Mouse (Mus musculus): ENCODE data around the gene Map2. TPM values are rescaled to one million over a fixed set of nuclear protein-coding genes. Genes with fewer than 3 reads are reported as not detected.

The Map2 gene
- total and polyA plus RNA-seq, 3 experiments: not detected

GRCm38 (mm10) chr1:66431472-66431871 is 256.4 kb downstream of the Map2 start:
- Histone ChIP-seq H3K27me3 (ENCODE audit: control insufficient read depth in 1 of 2, insufficient read depth in 2 of 2, low read length in 2 of 2) (no peaks in the 10 kb centered on the region), H3K36me3 (ENCODE audit: control insufficient read depth in 1 of 2, insufficient read depth in 2 of 2, low read length in 2 of 2) (no peaks in the 10 kb centered on the region), H3K9ac (ENCODE audit: control insufficient read depth, low read depth, low read length, poor library complexity, severe bottlenecking) (no peak overlapping the region), H3K27ac (ENCODE audit: control insufficient read depth, low read depth, low read length) (no peak overlapping the region), H3K4me3 (ENCODE audit: control insufficient read depth in 1 of 2, insufficient read depth in 1 of 2, low read depth in 2 of 2, low read length in 2 of 2) (no peak overlapping the region), H3K79me2 (ENCODE audit: control insufficient read depth, insufficient read depth, low read length, poor library complexity) (no peaks in the 10 kb centered on the region), H3K9me3 (replicated peaks; ENCODE audit: insufficient read depth, low read length) (no peaks in the 10 kb centered on the region), H3K4me1 (ENCODE audit: control insufficient read depth in 1 of 2, insufficient read depth in 2 of 2, low read length in 2 of 2) (no peaks in the 10 kb centered on the region)
- DNase-seq (ENCODE audit: low read depth, low spot score): no peak
- TF ChIP-seq ZNF384 (IDR thresholded peaks at IDR 0.05; ENCODE audit: low read depth, low read length) (no peak), RCOR1 (IDR thresholded peaks at IDR 0.05; ENCODE audit: low read depth, low read length) (no peak), SMC3 (IDR thresholded peaks at IDR 0.05; ENCODE audit: low read depth, low read length) (no peak), USF1 (IDR thresholded peaks at IDR 0.05; ENCODE audit: low read depth, low read length) (no peak), POLR2A (IDR thresholded peaks at IDR 0.05; ENCODE audit: control insufficient read depth in 1 of 2, insufficient read depth in 1 of 2, low read depth in 1 of 2, low read length in 2 of 2, poor library complexity in 1 of 2) (no peak), TCF12 (IDR thresholded peaks at IDR 0.05; ENCODE audit: low read depth, low read length) (no peak), EP300 (IDR thresholded peaks at IDR 0.05; ENCODE audit: low read depth in 1 of 2, low read length in 2 of 2) (no peak), MXI1 (IDR thresholded peaks at IDR 0.05; ENCODE audit: low read depth, low read length) (no peak), CHD1 (IDR thresholded peaks at IDR 0.05; ENCODE audit: low read depth, low read length) (no peak), USF2 (IDR thresholded peaks at IDR 0.05; ENCODE audit: borderline replicate concordance in 1 of 2, insufficient read depth in 1 of 2, low read depth in 1 of 2, low read length in 2 of 2) (no peak), MEF2A (IDR thresholded peaks at IDR 0.05; ENCODE audit: extremely low read depth, insufficient replicate concordance, low read depth, low read length, poor library complexity, severe bottlenecking) (no peak), TAL1 (IDR thresholded peaks at IDR 0.05; ENCODE audit: low read length) (no peak), ELF1 (IDR thresholded peaks at IDR 0.05; ENCODE audit: low read depth, low read length) (no peak), GATA1 (IDR thresholded peaks at IDR 0.05; ENCODE audit: low read depth, low read length) (no peak), MYB (IDR thresholded peaks at IDR 0.05; ENCODE audit: low read depth, low read length) (no peak), ETS1 (IDR thresholded peaks at IDR 0.05; ENCODE audit: low read depth, low read length) (no peak), MYC (IDR thresholded peaks at IDR 0.05; ENCODE audit: low read depth, low read length) (no peak), MAFK (IDR thresholded peaks at IDR 0.05; ENCODE audit: borderline replicate concordance, low read depth, low read length) (no peak), BHLHE40 (IDR thresholded peaks at IDR 0.05; ENCODE audit: borderline replicate concordance, low read depth, low read length) (no peak), POLR2AphosphoS2 (IDR thresholded peaks at IDR 0.05; ENCODE audit: low read length) (no peak)

- no peak for DNase-seq (ENCODE audit: low read depth, low spot score)
- no peaks in the 10 kb centered on the region for H3K4me1 ChIP-seq (ENCODE audit: control insufficient read depth in 1 of 2, insufficient read depth in 2 of 2, low read length in 2 of 2)
- no peaks in the 10 kb centered on the region for H3K79me2 ChIP-seq (ENCODE audit: control insufficient read depth, insufficient read depth, low read length, poor library complexity)
- no peaks in the 10 kb centered on the region for H3K27me3 ChIP-seq (ENCODE audit: control insufficient read depth in 1 of 2, insufficient read depth in 2 of 2, low read length in 2 of 2)
- no peak for TF ChIP-seq HCFC1 (IDR thresholded peaks at IDR 0.05; ENCODE audit: low read depth, low read length)
- no peak for TF ChIP-seq ZC3H11A (IDR thresholded peaks at IDR 0.05; ENCODE audit: low read depth, low read length)
- no peak for TF ChIP-seq EP300 (IDR thresholded peaks at IDR 0.05; ENCODE audit: low read depth in 1 of 2, low read length in 2 of 2)
- no peak for TF ChIP-seq MYC (IDR thresholded peaks at IDR 0.05; ENCODE audit: low read depth, low read length)
- no peak for TF ChIP-seq POLR2AphosphoS5 (IDR thresholded peaks at IDR 0.05; ENCODE audit: borderline replicate concordance, low read depth, low read length)
- no peak for TF ChIP-seq MAFK (IDR thresholded peaks at IDR 0.05; ENCODE audit: borderline replicate concordance, low read depth, low read length)
- no peak for TF ChIP-seq ETS1 (IDR thresholded peaks at IDR 0.05; ENCODE audit: low read depth, low read length)
- no peak for TF ChIP-seq CHD1 (IDR thresholded peaks at IDR 0.05; ENCODE audit: low read depth, low read length)
- no peak for TF ChIP-seq ELF1 (IDR thresholded peaks at IDR 0.05; ENCODE audit: low read depth, low read length)
- no peak for TF ChIP-seq TBP (IDR thresholded peaks at IDR 0.05; ENCODE audit: low read depth, low read length)
- TF ChIP-seq UBTF (IDR thresholded peaks at IDR 0.05; ENCODE audit: borderline replicate concordance, insufficient read depth, low read depth, low read length): no peak
- no peak for TF ChIP-seq MYB (IDR thresholded peaks at IDR 0.05; ENCODE audit: low read depth, low read length)
- TF ChIP-seq POLR2A (IDR thresholded peaks at IDR 0.05; ENCODE audit: control insufficient read depth in 1 of 2, insufficient read depth in 1 of 2, low read depth in 1 of 2, low read length in 2 of 2, poor library complexity in 1 of 2): no peak
- TF ChIP-seq E2F4 (IDR thresholded peaks at IDR 0.05; ENCODE audit: borderline replicate concordance, low read depth, low read length): no peak
- TF ChIP-seq RCOR1 (IDR thresholded peaks at IDR 0.05; ENCODE audit: low read depth, low read length): no peak
- no peak for TF ChIP-seq USF1 (IDR thresholded peaks at IDR 0.05; ENCODE audit: low read depth, low read length)
- TF ChIP-seq MXI1 (IDR thresholded peaks at IDR 0.05; ENCODE audit: low read depth, low read length): no peak
- H3K4me3 ChIP-seq (ENCODE audit: control insufficient read depth in 1 of 2, insufficient read depth in 1 of 2, low read depth in 2 of 2, low read length in 2 of 2): no peak overlapping the region
- H3K9ac ChIP-seq (ENCODE audit: control insufficient read depth, low read depth, low read length, poor library complexity, severe bottlenecking): no peak overlapping the region
- no peaks in the 10 kb centered on the region for H3K36me3 ChIP-seq (ENCODE audit: control insufficient read depth in 1 of 2, insufficient read depth in 2 of 2, low read length in 2 of 2)
- H3K9me3 ChIP-seq (replicated peaks; ENCODE audit: insufficient read depth, low read length): no peaks in the 10 kb centered on the region
- no peak overlapping the region for H3K27ac ChIP-seq (ENCODE audit: control insufficient read depth, low read depth, low read length)
Measured at GRCm38 (mm10) chr1:66438069-66438468, 263.0 kb downstream of the Map2 start.
